Mouse (Mus musculus) c-Kit-negative CD71-positive TER-119-positive erythroid progenitor cells, embryonic 14.5 days (primary cell): ENCODE measurements around the gene Fam83b.

Experiments used
- DNase-seq: peaks from one replicate; pipeline ENCODE4 v3.0.0-alpha.2; 2013; ENCODE audit warnings: low read depth, low spot score

Gene Fam83b

GRCm38 (mm10) chr9:76566515-76567280 lies at the start of gene Fam83b:
TSS of gene Fam83b (minus strand) at chr9:76567116.
- DNase-seq = no peak

- DNase-seq = no peak
Observed at GRCm38 (mm10) chr9:76614165-76614564, 47.2 kb upstream of the Fam83b start.

- no peak for DNase-seq
Observed at GRCm38 (mm10) chr9:76603744-76604143, 36.8 kb upstream of the Fam83b start.

- DNase-seq = no peak
Observed at GRCm38 (mm10) chr9:76602874-76603273, 36.0 kb upstream of the Fam83b start.

GRCm38 (mm10) chr9:76597395-76597794 lies 30.5 kb upstream of the Fam83b start:
- no peak for DNase-seq

- DNase-seq = no peak
Observed at GRCm38 (mm10) chr9:76593841-76594240, 26.9 kb upstream of the Fam83b start.

- DNase-seq = no peak
Observed at GRCm38 (mm10) chr9:76583943-76584342, 17.0 kb upstream of the Fam83b start.

- DNase-seq = no peak
Observed at GRCm38 (mm10) chr9:76581966-76582365, 15.1 kb upstream of the Fam83b start.

- DNase-seq = no peak
Observed at GRCm38 (mm10) chr9:76567281-76567655, 352 bp upstream of the Fam83b start.

- no peak for DNase-seq
Observed at GRCm38 (mm10) chr9:76565656-76566055, 1.3 kb downstream of the Fam83b start.

- DNase-seq = no peak
Observed at GRCm38 (mm10) chr9:76564071-76564470, 2.8 kb downstream of the Fam83b start.

- DNase-seq = no peak
Observed at GRCm38 (mm10) chr9:76562794-76563193, 4.1 kb downstream of the Fam83b start.

GRCm38 (mm10) chr9:76559240-76559639 lies 7.7 kb downstream of the Fam83b start:
- DNase-seq = no peak

- DNase-seq = no peak
Observed at GRCm38 (mm10) chr9:76553758-76554157, 13.2 kb downstream of the Fam83b start.

- no peak for DNase-seq
Observed at GRCm38 (mm10) chr9:76553115-76553514, 13.8 kb downstream of the Fam83b start.

GRCm38 (mm10) chr9:76546714-76547113 lies 20.2 kb downstream of the Fam83b start:
- no peak for DNase-seq

- no peak for DNase-seq
Observed at GRCm38 (mm10) chr9:76540684-76541083, 26.2 kb downstream of the Fam83b start.

- DNase-seq = no peak
Observed at GRCm38 (mm10) chr9:76539953-76540621, 26.8 kb downstream of the Fam83b start.

GRCm38 (mm10) chr9:76539271-76539670 lies 27.6 kb downstream of the Fam83b start:
- DNase-seq = no peak

- DNase-seq = no peak
Observed at GRCm38 (mm10) chr9:76536032-76536431, 30.9 kb downstream of the Fam83b start.

GRCm38 (mm10) chr9:76532403-76532802 lies 34.5 kb downstream of the Fam83b start:
- no peak for DNase-seq

GRCm38 (mm10) chr9:76531368-76531767 lies 35.5 kb downstream of the Fam83b start:
- DNase-seq = no peak

GRCm38 (mm10) chr9:76525592-76525991 lies 41.3 kb downstream of the Fam83b start:
- no peak for DNase-seq
